Mouse (Mus musculus): ENCODE data around the gene Stap2. TPM values are rescaled to one million over a fixed set of nuclear protein-coding genes. Genes with fewer than 3 reads are reported as not detected.

Gene Stap2
- polyA plus RNA-seq (2014; fragmentation: Illumina TruSeq; extraction: RNeasy Lipid Tissue Mini Kit (QIAGEN cat#74804); ENCODE audit: low read depth, low replicate concordance), result 21.5 TPM

DNA sequence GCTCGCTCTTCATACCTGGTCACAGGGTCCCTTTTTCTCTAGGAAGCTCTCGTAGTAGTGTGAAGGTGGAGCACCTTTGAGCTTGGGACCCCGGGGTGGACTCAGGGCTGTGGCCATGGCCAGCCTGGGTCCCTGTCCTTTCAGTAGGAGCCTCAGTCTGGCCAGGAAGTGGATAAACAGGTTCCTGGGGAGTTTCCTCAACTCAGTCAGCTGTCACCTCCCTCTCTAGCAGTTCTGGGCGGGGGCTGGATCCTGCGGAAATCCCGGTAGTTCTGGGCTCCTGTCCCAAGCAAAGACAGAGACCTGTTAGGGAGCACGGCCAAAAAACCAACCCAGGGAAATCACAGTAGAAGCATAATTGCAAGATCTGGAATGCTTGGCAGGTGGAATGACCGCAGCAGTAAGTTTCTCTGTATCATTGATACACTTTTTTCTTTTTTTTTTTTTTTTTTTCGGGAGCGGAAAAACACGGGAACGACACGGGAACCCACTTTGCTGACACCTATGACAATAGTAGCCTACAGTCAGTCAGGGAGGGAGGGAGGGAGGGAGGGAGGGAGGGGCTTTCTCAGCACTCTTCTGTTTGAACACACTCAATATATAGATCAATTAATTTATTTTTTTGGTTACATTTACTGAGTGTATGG, at the start of gene Stap2, which contains the start of gene Mpnd:
Stap2 (minus strand) TSS at position 170 of the 647 bp plus-strand sequence.
Mpnd (plus strand) TSS at position 297 of the 647 bp plus-strand sequence.

DNA sequence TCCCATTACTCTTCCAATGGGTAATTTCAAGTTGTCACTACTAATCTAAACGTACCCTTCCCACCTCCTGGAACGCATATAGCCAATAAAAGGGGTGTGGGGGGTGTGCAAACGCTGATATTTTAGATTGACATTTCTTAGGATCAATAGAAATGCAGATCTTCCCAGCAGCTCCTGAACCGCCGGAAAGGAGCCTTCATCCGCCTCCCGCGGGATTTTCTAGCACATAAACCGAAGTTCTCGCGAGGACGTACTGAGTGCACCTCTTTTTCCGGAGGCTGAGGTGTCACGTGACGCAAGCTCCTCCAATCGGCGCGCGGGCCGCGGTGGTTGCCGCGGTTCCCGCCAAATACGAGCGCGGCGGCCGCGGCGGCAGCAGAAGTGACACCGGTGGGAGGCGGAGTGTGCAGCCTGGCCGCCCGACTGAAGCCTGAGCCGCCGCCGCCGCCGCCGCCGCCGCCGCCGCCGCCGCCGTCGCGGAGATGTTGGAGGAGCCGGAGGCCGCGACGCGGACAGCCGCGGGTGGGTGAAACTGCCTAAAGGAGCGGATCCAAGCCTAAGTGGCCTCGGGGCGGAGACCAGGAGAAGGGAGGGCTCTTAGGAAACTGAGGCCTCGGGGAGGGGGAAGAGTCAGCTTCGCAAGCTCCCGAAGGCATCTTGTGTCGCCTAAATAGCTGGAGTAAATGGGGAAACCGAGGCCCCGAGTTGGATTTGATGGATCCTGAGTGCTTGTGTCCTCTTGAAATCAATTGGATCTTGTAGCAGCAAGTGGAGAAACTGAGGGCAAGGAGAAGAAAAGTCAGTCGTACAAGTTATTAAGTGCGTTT, 34.9 kb upstream of the Stap2 start, which contains the start of gene Chaf1a:
Chaf1a (plus strand) TSS at position 410 of the 827 bp plus-strand sequence.

DNA sequence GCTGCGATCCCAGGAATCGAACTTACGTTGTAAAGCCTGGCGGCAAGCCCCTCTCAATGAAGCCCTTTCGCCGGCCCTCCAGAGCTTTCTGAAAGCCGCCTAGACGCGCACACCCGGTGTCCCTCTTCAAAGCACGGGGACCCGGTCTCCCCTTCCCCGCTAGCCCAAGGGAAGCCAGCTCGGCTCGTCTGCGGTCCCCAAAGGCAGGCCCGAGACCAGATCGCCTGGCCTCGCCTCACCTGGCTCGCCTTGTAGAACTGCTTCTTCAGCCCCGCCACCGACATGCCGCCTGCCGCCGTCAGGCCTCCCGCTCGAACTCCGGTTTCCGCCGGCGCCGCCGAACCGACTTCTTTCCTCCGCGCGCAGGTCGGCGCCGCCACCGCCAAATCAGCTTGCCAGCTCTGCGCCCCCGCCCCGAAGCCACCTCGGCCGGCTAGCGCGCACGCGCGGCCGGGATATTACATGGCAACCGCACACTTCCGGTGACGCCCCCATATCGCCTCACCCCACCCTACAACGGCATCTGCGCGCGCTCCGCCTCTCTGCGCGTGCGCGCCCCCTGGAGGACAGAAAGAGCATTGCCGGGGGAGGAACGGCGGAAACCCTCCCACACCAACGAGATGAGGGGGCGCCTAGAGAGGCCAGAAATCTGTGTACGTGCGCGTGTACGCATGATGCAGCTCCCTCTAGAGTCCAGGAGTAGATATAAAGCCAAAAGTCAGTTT, 31.0 kb upstream of the Stap2 start, which contains the start of gene Sh3gl1:
Sh3gl1 (minus strand) TSS at position 460 of the 725 bp plus-strand sequence.

DNA sequence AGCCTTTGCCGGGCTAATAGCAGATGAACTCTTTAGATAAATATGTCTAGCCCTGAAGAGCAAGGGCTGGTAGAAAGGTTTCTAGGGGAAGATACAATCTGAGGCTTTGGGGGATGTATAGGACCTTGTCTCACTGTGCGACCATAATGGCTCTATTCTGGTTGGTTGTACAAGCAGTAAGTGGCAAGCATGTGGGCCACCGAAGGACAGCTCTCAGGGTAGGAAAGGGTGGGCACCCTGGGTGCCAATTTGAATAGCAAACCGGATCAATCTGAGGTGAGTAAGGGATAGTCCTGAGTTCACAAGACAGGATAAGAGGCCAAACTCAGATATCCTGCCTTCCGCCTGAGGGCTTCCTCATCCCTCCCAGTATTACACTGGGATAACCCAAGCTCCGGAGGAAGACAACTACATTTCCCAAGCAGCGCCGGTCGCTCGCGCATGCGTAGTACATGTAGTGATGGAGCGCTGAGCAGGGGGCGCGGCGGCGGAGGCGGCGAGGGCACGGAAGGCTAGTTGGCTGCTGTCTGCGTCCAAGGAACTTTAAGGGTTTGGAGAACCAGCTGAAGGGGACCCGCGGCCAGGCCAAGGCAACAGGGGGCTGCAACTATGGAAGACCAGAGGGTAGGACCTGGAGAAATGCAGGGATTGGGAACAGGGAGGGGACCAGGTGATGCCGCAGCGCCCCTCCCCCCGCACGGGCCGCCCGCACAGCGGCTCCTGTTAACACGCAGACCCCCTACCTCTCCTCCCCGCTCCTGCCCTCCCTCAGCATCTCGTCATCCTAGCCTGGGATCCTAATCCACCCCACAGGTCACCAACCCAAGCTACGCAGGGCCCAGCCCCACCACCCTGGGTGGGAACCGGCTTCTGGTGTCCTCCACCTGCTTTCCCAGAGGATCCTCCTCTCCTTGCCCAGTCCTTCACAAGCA, 19.1 kb downstream of the Stap2 start, which contains the start of gene Fsd1:
Fsd1 (plus strand) TSS at position 480 of the 932 bp plus-strand sequence.

DNA sequence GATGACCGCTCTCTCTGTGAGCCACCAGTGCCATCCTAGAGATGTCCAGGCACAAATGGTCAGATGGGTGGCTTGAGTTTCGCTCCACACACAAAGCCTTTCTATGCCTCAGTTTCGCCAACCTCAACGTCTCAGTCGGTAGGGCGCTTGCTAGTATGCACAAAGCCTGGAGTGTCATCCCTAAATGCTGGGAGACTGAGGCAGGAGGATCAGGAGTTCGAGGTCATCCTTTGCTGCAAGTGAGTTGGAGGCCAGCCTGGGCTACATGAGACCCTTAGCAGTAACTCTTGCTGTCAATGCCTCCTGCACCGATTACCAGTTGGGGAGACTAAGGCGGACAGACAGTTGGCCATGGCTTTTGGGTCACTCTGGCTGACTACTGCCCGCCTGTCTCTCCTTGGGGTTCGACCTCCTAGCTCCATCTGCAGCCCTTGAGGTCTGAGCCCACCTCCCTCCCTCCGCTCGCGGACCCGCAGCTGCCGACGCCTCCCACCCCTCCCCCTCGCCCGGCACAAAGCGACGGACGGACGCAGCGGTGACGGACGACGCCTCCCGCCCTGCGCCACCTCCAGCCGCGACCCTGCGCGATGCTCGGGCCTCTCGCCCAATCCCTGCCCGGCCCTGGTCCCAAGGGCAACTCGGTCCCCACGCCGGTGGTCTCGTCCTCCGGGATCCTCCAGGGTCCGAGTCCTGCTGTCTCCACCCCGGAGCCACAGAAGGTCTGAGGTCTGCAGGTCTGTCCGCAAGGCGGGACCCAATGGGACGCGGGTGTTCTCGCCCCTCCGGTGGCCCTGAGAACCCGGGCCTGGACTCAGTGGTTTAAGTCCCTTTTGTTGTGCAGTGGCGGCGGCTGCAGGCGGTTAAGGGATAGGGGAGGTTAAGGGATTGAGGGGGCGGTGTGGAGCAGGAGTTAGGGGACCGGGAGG, 35.2 kb downstream of the Stap2 start, which contains the start of gene Shd:
Shd (plus strand) TSS at position 502 of the 926 bp plus-strand sequence.

DNA sequence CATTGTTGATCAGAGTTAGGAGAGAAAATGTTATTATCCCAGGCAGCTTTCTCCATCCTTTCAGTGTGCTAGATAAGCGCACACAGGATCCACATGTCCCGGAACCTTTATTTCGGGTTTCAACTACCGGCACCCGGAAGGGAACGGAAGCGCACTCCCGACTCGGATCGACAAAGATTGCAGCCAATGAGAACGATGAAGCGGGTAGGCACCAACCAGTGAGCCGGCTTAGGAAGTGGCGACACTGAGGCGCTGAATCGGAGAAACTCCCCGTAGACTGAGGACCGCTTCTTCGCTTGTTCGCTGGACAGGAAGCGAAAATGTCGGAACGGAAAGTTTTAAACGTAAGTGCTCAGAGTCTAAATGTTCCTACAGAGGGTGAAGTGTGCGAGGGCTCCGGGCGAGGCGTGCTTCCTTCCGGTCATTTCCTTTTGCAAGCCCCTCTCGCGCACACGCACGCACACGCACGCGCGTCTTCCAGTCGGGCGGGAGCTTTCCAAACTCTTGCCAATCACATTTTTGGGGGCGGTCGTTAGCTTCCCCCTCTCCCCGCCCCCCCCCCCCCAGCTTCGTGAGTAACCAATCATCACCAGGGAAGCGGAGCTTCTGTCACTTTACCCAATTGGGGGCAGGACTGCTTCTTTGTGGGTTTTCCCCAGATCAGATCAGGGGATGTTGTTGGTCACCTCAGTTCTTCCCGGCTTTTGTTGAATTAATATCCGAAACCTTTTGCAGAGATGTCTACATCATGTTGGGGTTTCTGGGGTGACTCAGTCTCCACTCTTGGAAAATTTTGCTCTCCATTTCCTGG, 46.3 kb downstream of the Stap2 start, which contains the start of gene Yju2:
Yju2 (plus strand) TSS at position 182 of the 811 bp plus-strand sequence.

DNA sequence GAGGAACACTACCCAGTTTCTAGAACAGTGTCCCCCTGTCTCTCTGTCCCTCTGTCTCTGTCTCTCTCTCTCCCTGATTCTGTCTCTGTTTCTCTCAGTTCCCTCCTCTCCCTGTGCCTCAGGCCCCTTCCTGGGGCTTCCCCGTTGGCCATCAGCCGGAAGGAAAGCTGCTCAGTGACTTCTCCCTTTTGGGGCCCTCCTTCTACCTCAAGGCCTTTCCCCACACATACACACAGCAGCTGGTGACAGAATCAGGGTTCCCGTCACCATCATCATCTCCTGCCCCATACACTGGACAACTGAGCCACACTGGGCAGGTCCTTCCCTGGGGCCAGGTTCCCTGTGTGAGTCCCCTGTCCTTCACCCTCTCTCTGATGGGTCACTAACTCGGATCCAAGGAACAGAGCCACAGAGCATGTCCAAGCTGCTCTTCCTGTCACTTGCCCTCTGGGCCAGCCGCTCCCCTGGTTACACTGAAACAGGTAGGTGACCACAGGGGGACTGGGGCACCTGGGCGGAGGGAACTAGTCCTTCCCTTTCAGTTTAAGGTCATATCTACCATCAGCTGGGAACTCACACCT, 52.8 kb downstream of the Stap2 start, which contains the start of gene Ebi3:
Ebi3 (plus strand) TSS at position 194 of the 581 bp plus-strand sequence.

DNA sequence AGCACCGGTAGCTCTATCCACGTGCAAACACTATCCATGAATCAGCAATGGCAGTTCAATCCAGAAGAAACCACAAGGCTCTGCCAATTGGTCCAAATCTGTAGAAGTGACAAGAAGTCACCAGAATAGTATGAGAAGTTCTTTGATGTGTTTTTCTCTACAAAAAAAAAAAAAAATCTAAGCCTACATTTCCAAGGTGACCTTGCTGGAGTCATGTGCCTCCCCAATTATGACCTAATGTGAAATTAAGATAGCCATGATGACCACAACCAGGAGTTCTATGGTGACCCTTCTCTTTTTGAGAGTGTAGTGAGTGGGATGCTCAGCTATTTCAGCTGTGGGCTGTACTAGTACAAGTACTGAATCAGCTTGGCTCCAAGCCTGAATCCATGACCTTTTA, 56.0 kb downstream of the Stap2 start, which contains the start of gene Zfp119b:
Zfp119b (minus strand) TSS at position 101 of the 400 bp plus-strand sequence.

Other genes with a start within 250 kb of the Stap2 start
- 4.1 TPM for gene Zfp119a, start 126.7 kb downstream of the Stap2 start, polyA plus RNA-seq (2014; fragmentation: Illumina TruSeq; extraction: RNeasy Lipid Tissue Mini Kit (QIAGEN cat#74804); ENCODE audit: low read depth, low replicate concordance)
- gene Zfp959, start 113.5 kb downstream of the Stap2 start, polyA plus RNA-seq (2014; fragmentation: Illumina TruSeq; extraction: RNeasy Lipid Tissue Mini Kit (QIAGEN cat#74804); ENCODE audit: low read depth, low replicate concordance), result 5.3 TPM
- 3.5 TPM for gene Zfp119b, start 56.1 kb downstream of the Stap2 start, polyA plus RNA-seq (2014; fragmentation: Illumina TruSeq; extraction: RNeasy Lipid Tissue Mini Kit (QIAGEN cat#74804); ENCODE audit: low read depth, low replicate concordance)
- 0.68 TPM for gene Ebi3, start 52.9 kb downstream of the Stap2 start, polyA plus RNA-seq (2014; fragmentation: Illumina TruSeq; extraction: RNeasy Lipid Tissue Mini Kit (QIAGEN cat#74804); ENCODE audit: low read depth, low replicate concordance)
- 7.9 TPM for gene Yju2, start 46.5 kb downstream of the Stap2 start, polyA plus RNA-seq (2014; fragmentation: Illumina TruSeq; extraction: RNeasy Lipid Tissue Mini Kit (QIAGEN cat#74804); ENCODE audit: low read depth, low replicate concordance)
- 1.4 TPM for gene Shd, start 35.1 kb downstream of the Stap2 start, polyA plus RNA-seq (2014; fragmentation: Illumina TruSeq; extraction: RNeasy Lipid Tissue Mini Kit (QIAGEN cat#74804); ENCODE audit: low read depth, low replicate concordance)
- not detected for gene Fsd1, start 19.1 kb downstream of the Stap2 start, polyA plus RNA-seq (2014; fragmentation: Illumina TruSeq; extraction: RNeasy Lipid Tissue Mini Kit (QIAGEN cat#74804); ENCODE audit: low read depth, low replicate concordance)
- gene Mpnd, start 127 bp upstream of the Stap2 start, polyA plus RNA-seq (2014; fragmentation: Illumina TruSeq; extraction: RNeasy Lipid Tissue Mini Kit (QIAGEN cat#74804); ENCODE audit: low read depth, low replicate concordance), result 61.8 TPM
- gene Sh3gl1, start 31.1 kb upstream of the Stap2 start, polyA plus RNA-seq (2014; fragmentation: Illumina TruSeq; extraction: RNeasy Lipid Tissue Mini Kit (QIAGEN cat#74804); ENCODE audit: low read depth, low replicate concordance), result 17.7 TPM
- 0.94 TPM for gene Chaf1a, start 34.9 kb upstream of the Stap2 start, polyA plus RNA-seq (2014; fragmentation: Illumina TruSeq; extraction: RNeasy Lipid Tissue Mini Kit (QIAGEN cat#74804); ENCODE audit: low read depth, low replicate concordance)
- 62.5 TPM for gene Ubxn6, start 69.4 kb upstream of the Stap2 start, polyA plus RNA-seq (2014; fragmentation: Illumina TruSeq; extraction: RNeasy Lipid Tissue Mini Kit (QIAGEN cat#74804); ENCODE audit: low read depth, low replicate concordance)
- 54.3 TPM for gene Hdgfl2, start 74.0 kb upstream of the Stap2 start, polyA plus RNA-seq (2014; fragmentation: Illumina TruSeq; extraction: RNeasy Lipid Tissue Mini Kit (QIAGEN cat#74804); ENCODE audit: low read depth, low replicate concordance)
- 155 TPM for gene Plin4, start 104.2 kb upstream of the Stap2 start, polyA plus RNA-seq (2014; fragmentation: Illumina TruSeq; extraction: RNeasy Lipid Tissue Mini Kit (QIAGEN cat#74804); ENCODE audit: low read depth, low replicate concordance)
- gene Plin5, start 112.0 kb upstream of the Stap2 start, polyA plus RNA-seq (2014; fragmentation: Illumina TruSeq; extraction: RNeasy Lipid Tissue Mini Kit (QIAGEN cat#74804); ENCODE audit: low read depth, low replicate concordance), result 129 TPM
- gene Lrg1, start 116.4 kb upstream of the Stap2 start, polyA plus RNA-seq (2014; fragmentation: Illumina TruSeq; extraction: RNeasy Lipid Tissue Mini Kit (QIAGEN cat#74804); ENCODE audit: low read depth, low replicate concordance), result 41.9 TPM
- 5.3 TPM for gene Sema6b, start 134.8 kb upstream of the Stap2 start, polyA plus RNA-seq (2014; fragmentation: Illumina TruSeq; extraction: RNeasy Lipid Tissue Mini Kit (QIAGEN cat#74804); ENCODE audit: low read depth, low replicate concordance)
- gene Tnfaip8l1, start 156.9 kb upstream of the Stap2 start, polyA plus RNA-seq (2014; fragmentation: Illumina TruSeq; extraction: RNeasy Lipid Tissue Mini Kit (QIAGEN cat#74804); ENCODE audit: low read depth, low replicate concordance), result 1.0 TPM
- 29.3 TPM for gene Mydgf, start 178.3 kb upstream of the Stap2 start, polyA plus RNA-seq (2014; fragmentation: Illumina TruSeq; extraction: RNeasy Lipid Tissue Mini Kit (QIAGEN cat#74804); ENCODE audit: low read depth, low replicate concordance)
- gene Dpp9, start 213.3 kb upstream of the Stap2 start, polyA plus RNA-seq (2014; fragmentation: Illumina TruSeq; extraction: RNeasy Lipid Tissue Mini Kit (QIAGEN cat#74804); ENCODE audit: low read depth, low replicate concordance), result 33.3 TPM

Data from heart, adult 10 weeks (tissue).